8 mouse cellular contexts compared by ENCODE assay signal in genomic region chr1:45431922-45432321, GRCm38 (mm10).
DNase-seq lines count a peak whose midpoint lies in the region; ATAC-seq and TF ChIP-seq lines count a peak whose summit lies in the region.

No protein-coding gene starts in this region.

- no peak overlapping the region for H3K4me3 ChIP-seq in thymus, adult 2 months (ENCODE audit: control insufficient read depth, insufficient read depth, low read length)
- no peak overlapping the region for H3K4me3 ChIP-seq in kidney, embryonic 16.5 days (ENCODE audit: low read length)
- no peak overlapping the region for H3K4me3 ChIP-seq in lung, adult 2 months (replicated peaks; ENCODE audit: extremely low read depth, low read depth, low read length)

- H3K9me3 ChIP-seq in kidney, embryonic 16.5 days (ENCODE audit: low read length), result no peaks in the 10 kb centered on the region

- no peak for TF ChIP-seq POLR2A in thymus, adult 2 months (IDR thresholded peaks at IDR 0.05; ENCODE audit: control insufficient read depth, extremely low read depth, insufficient read depth, low read length, poor library complexity)
- no peak for TF ChIP-seq POLR2A in lung, adult 2 months (IDR thresholded peaks at IDR 0.05; ENCODE audit: borderline replicate concordance, extremely low read depth, low read depth, low read length)

- ATAC-seq in kidney, embryonic 16.5 days (ENCODE audit: low FRiP score, low TSS enrichment), result peak; percentile 88

- no peak overlapping the region for H3K27ac ChIP-seq in thymus, adult 2 months (ENCODE audit: control insufficient read depth, insufficient read depth, low read length)
- H3K27ac ChIP-seq in kidney, embryonic 16.5 days (ENCODE audit: low read length), result no peak overlapping the region

- H3K36me3 ChIP-seq in thymus, adult 2 months (ENCODE audit: control insufficient read depth, insufficient read depth, low read length), result no peaks in the 10 kb centered on the region
- peaks cover 7% of the 10 kb centered on the region; the same call in 1 of the 2 replicates for H3K36me3 ChIP-seq in kidney, embryonic 16.5 days (ENCODE audit: insufficient read depth, low read length)

- H3K27me3 ChIP-seq in thymus, adult 2 months (ENCODE audit: control insufficient read depth, insufficient read depth, low read length), result no peaks in the 10 kb centered on the region
- no peaks in the 10 kb centered on the region for H3K27me3 ChIP-seq in kidney, embryonic 16.5 days (ENCODE audit: insufficient read depth, low read length)

- H3K4me1 ChIP-seq in thymus, adult 2 months (replicated peaks; ENCODE audit: control insufficient read depth, insufficient read depth, low read length), result no peaks in the 10 kb centered on the region
- H3K4me1 ChIP-seq in kidney, embryonic 16.5 days (ENCODE audit: insufficient read depth, low read length), result no peaks in the 10 kb centered on the region
- no peaks in the 10 kb centered on the region for H3K4me1 ChIP-seq in lung, adult 2 months (ENCODE audit: control insufficient read depth, insufficient read depth, low read length)

- peak; percentile 4 for DNase-seq in thymus, postnatal 4 days
- no peak for DNase-seq in thymus, adult 2 months
- peak; percentile 31 to 50 for DNase-seq in cerebellum, postnatal 14 days
- peak; percentile 25 to 37 for DNase-seq in heart, adult 9 months (ENCODE audit: low spot score in 2 of 2)
- DNase-seq in lung, adult 2 months, result peak; percentile 7
- peak; percentile 16 for DNase-seq in right cerebral cortex, postnatal 25 days
- no peak for DNase-seq in testis, postnatal 14 days (ENCODE audit: low spot score)

- H3K4me2 ChIP-seq in kidney, embryonic 16.5 days (replicated peaks; ENCODE audit: low read depth, low read length), result no peak overlapping the region

- H3K9ac ChIP-seq in kidney, embryonic 16.5 days (replicated peaks; ENCODE audit: low read length), result no peak overlapping the region

- no peak for TF ChIP-seq CTCF in thymus, adult 2 months (IDR thresholded peaks at IDR 0.05; ENCODE audit: borderline replicate concordance, control insufficient read depth, extremely low read depth, insufficient read depth, low read length, poor library complexity)
- peak; percentile 29; the same call in 1 of the 2 replicates for TF ChIP-seq CTCF in lung, adult 2 months (IDR thresholded peaks at IDR 0.05; ENCODE audit: insufficient read depth, low read length)

- WGBS in thymus, adult 2 months, result 19% methylated on average over 3 of the region's 3 CpGs
- WGBS in kidney, embryonic 16.5 days, result 30% methylated on average over 3 of the region's 3 CpGs
- WGBS in lung, adult 2 months, result 9% methylated on average over 3 of the region's 3 CpGs

Comparison
In these comparisons a context has a peak if more than half of its experiments do, and no peak if none do; other contexts are left out.
1. DNase-seq: peak in thymus, postnatal 4 days (single experiment), cerebellum, postnatal 14 days (2 of 2), heart, adult 9 months (2 of 2), lung, adult 2 months (single experiment) and right cerebral cortex, postnatal 25 days (single experiment); none in thymus, adult 2 months (single experiment) and testis, postnatal 14 days (single experiment).